Mouse (Mus musculus) lung, postnatal 0 days (tissue): ENCODE measurements around the gene Arhgap29.

Experiments
- CTCF ChIP-seq: IDR thresholded peaks from 2 replicates; pipeline ENCODE4 v1.5.1; 2016; ENCODE audit warnings: antibody characterized with exemption, mild to moderate bottlenecking
- EP300 ChIP-seq: IDR thresholded peaks from 2 replicates; pipeline ENCODE4 v1.6.1; 2016; ENCODE audit warnings: antibody characterized with exemption, mild to moderate bottlenecking, control low read depth

DNA sequence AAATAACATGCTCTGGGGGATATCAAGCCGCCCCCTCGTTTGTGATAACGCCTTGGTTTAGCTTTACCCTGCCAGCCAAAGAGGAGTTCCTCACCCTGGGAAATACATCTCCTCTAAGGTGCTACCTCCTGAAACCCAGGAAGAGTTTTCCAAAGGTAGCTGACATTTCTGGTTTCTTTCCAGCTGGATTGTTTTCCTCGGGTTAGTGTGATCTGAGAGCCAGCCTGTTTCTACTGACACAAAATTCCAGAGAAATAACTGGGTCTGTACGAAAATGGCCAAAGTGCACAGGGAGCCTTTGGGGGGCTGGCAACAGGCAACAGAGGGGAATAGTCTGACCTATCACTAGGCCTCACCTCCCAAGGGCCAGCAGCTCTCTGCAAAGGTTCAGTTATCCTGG is 81.9 kb downstream of the Arhgap29 start:
- TF ChIP-seq CTCF: no peak
- no peak for TF ChIP-seq EP300
